Mouse (Mus musculus) adrenal gland, postnatal 14 days (tissue): ENCODE data around the gene Phc3. TPM values are rescaled to one million over a fixed set of nuclear protein-coding genes. Genes with fewer than 3 reads are reported as not detected.
A peak's percentile ranks its signal among the peaks of the same experiment; 100 is the strongest.
"Not testable (repeated sequence)": the region's sequence is repeated elsewhere in the genome, so short reads cannot be mapped to it uniquely, and the experiment has no call there.

Source experiments
- DNase-seq: peaks from one replicate; pipeline ENCODE4 v3.0.0; 2021; ENCODE audit warnings: mixed read lengths
- total RNA-seq: library from RNA; stranded (reverse); gene quantifications from 2 replicates; pipeline ENCODE4 v1.2.3, GENCODE M21; 2021

Phc3 gene
- total RNA-seq, 1 experiment from 2014 or later: 27.8 TPM

GRCm38 (mm10) chr3:30868625-30869024, 100.6 kb downstream of the Phc3 start:
- no peak for DNase-seq

GRCm38 (mm10) chr3:30868176-30868575, 101.0 kb downstream of the Phc3 start:
- DNase-seq: peak; percentile 53

GRCm38 (mm10) chr3:30864640-30865039, 104.6 kb downstream of the Phc3 start:
- DNase-seq: no peak

DNA sequence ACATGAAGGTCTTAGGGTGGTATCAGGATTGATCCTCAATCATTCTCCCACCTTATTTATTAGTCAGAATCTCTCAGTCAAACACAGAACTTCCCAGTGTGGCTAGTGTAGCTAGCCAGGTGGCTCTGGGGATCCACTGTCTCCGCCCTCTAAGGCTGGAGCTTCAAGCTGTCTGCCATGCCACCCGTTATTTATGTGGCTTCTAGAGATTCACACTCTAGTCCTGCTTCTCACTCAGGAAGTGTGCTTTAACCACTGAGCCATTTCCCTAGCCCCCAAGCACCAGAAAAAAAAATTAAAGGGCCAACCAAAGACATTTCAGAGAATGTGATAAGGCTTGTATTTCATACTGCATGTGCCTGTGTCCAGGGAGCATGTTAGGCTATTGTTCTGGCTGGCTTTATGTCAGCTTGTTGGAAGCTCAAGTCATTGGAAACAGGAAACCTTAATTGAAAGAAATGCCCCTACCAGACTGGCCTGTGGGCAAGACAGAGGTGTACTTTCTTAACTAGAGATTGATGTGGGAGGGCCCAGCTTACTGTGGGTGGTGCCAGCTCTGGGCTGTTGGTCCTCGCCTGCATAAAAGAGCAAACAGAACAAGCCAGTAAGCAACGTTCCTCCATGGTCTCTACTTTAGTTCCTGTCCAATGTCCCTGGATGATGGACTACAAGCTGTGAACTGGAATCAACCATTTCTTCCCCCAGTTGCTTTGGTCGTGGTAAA, 105.3 kb downstream of the Phc3 start:
- no peak for DNase-seq

DNA sequence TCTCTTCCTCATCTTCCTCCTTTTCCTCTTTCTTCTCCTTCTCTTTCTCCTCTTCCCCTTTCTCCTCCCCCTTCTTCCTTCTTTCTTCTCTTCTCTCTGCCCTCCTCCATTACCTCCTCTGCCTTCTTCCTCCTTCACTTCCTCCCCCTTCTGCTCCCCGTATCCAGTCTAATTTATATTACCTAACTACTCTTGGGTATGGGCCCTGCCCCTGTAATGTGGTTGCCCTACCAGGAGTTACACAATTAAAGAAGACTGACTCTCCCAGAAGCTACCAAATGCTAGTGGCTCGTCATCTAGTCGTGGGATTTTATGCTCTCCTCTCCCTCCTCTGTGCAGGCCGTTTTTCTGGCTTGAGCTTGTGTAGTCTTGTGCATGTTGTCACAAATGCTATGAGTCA, 108.5 kb downstream of the Phc3 start:
- DNase-seq: no peak

DNA sequence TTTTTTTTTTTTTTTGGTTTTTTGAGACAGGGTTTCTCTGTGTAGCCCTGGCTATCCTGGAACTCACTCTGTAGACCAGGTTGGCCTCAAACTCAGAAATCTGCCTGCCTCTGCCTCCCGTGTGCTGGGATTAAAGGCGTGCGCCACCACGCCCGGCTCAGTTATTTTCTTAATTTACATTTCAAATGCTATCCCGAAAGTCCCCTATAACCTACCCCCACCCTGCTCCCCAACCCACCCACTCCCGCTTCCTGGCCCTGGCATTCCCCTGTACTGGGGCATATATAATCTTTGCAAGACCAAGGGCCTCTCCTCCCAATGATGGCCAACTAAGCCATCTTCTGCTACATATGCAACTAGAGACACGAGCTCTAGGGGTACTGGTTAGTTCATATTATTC, 109.6 kb downstream of the Phc3 start:
- DNase-seq: not testable (repeated sequence)

GRCm38 (mm10) chr3:30855604-30856458, 113.4 kb downstream of the Phc3 start, which contains the start of gene Gpr160:
Gene Gpr160, plus strand, starts transcription at chr3:30855950.
- peak; percentile 87 for DNase-seq

DNA sequence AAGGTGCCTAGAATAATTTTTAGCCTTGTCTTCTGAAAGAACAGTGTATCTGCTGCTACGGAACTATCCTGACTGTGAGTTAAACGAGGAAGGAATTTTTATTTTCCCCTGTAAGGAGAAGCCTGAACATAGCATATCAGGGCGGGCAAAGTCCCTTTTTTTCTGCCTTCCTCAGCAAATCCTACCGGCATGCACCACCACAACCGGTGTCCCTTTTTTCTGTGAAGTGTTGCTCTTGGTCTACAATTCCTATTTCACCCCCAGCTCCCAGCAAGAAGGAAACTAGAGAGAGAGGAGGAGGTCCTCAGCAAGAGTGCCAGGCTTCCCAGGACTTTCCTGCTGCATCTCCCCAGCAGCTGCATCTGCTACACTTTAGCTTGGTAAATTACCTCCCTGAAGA, 115.6 kb downstream of the Phc3 start:
- no peak for DNase-seq

DNA sequence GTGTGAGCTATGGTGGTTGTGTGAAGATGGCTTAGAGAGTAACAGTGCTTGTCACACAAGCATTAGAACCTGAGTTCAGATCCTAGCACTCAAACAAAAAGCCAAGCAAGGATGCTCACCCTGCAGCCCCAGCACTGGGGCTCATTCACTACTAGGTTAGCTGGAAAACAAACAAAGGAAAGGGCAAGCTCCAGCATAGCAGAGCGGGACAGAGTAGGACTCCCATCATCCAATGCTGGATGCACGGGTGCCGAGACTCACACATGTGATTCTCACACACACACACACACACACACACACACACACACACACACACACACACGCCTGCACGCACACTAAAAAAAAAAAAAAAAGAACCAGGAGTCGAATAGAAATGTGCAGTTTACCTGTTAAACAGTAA, 117.8 kb downstream of the Phc3 start:
- DNase-seq: no peak

Other genes starting within 250 kb of the Phc3 start
- not detected in 2 replicates for gene Samd7, start 223.1 kb downstream of the Phc3 start, total RNA-seq
- gene Sec62, start 176.5 kb downstream of the Phc3 start, total RNA-seq: 89.3 and 92.6 TPM in 2 replicates
- 1.4 and 5.4 TPM in 2 replicates for gene Gpr160, start 113.5 kb downstream of the Phc3 start, total RNA-seq
- 50.4 and 53.0 TPM in 2 replicates for gene Prkci, start 26.3 kb upstream of the Phc3 start, total RNA-seq
- 48.4 and 54.3 TPM in 2 replicates for gene Skil, start 125.6 kb upstream of the Phc3 start, total RNA-seq
- gene Cldn11, start 180.5 kb upstream of the Phc3 start, total RNA-seq: 11.9 and 12.2 TPM in 2 replicates